In genomic region chr4:115047750-115048149, GRCm38 (mm10) we compare ENCODE assay signal across 8 mouse cellular contexts. TPM values are rescaled to one million over a fixed set of nuclear protein-coding genes. Genes with fewer than 3 reads are reported as not detected.
DNase-seq lines count a peak whose midpoint lies in the region; ATAC-seq and TF ChIP-seq lines count a peak whose summit lies in the region.
"Had no signal": no experiment of that assay in that cellular context is flagged by ENCODE, and none has a peak within 500 bp of the region (broad histone marks: within the 10 kb centered on the region; RNA-seq: fewer than 3 reads in every experiment).

No protein-coding gene starts in this region.

- peak; percentile 63 for TF ChIP-seq CTCF in brain, embryonic 14.5 days (IDR thresholded peaks at IDR 0.05; ENCODE audit: borderline replicate concordance, extremely low read depth, insufficient read depth, insufficient read length)
- peak; percentile 60 for TF ChIP-seq CTCF in midbrain, postnatal 0 days (IDR thresholded peaks at IDR 0.05)
- TF ChIP-seq CTCF in thymus, adult 2 months (IDR thresholded peaks at IDR 0.05; ENCODE audit: borderline replicate concordance, control insufficient read depth, extremely low read depth, insufficient read depth, low read length, poor library complexity): peak; percentile 38; the same call in 1 of the 2 replicates

- 4% methylated on average over 5 of the region's 5 CpGs for WGBS in heart, embryonic 12.5 days
- 2% methylated on average over 5 of the region's 5 CpGs for WGBS in midbrain, postnatal 0 days
- WGBS in thymus, adult 2 months: 3% methylated on average over 5 of the region's 5 CpGs

- peak overlapping the region; percentile 43 for H3K4me2 ChIP-seq in heart, embryonic 12.5 days
- H3K4me2 ChIP-seq in midbrain, postnatal 0 days (ENCODE audit: low read depth, low read length, poor library complexity, severe bottlenecking): no peak overlapping the region
- H3K4me2 ChIP-seq: neural tube, embryonic 12.5 days had no signal

- intact Hi-C loops in left cerebral cortex, postnatal 4 days (cut with DNase I): no loop called here

- H3K36me3 ChIP-seq in heart, embryonic 12.5 days: peaks cover 5% of the 10 kb centered on the region; the same call in 1 of the 2 replicates
- H3K36me3 ChIP-seq in midbrain, postnatal 0 days (ENCODE audit: insufficient read depth, low read length): no peaks in the 10 kb centered on the region
- no peaks in the 10 kb centered on the region; the same call in 1 of the 2 replicates for H3K36me3 ChIP-seq in thymus, adult 2 months (ENCODE audit: control insufficient read depth, insufficient read depth, low read length)

- peaks cover 41% of the 10 kb centered on the region for H3K27me3 ChIP-seq in heart, embryonic 12.5 days (replicated peaks)
- H3K27me3 ChIP-seq in midbrain, postnatal 0 days (ENCODE audit: insufficient read depth, low read length): peaks cover 19% of the 10 kb centered on the region
- H3K27me3 ChIP-seq in thymus, adult 2 months (ENCODE audit: control insufficient read depth, insufficient read depth, low read length): peaks cover 9% of the 10 kb centered on the region; the same call in 1 of the 2 replicates

- peak; percentile 72 to 76 for DNase-seq in B cell, adult 2 months
- peak; percentile 55 to 76 for DNase-seq in CD8-positive naive resting alpha-beta T cell, adult 2 months (ENCODE audit: low read depth in 2 of 2, low spot score in 2 of 2)
- DNase-seq in brain, embryonic 14.5 days (ENCODE audit: low read depth): peak; percentile 43
- DNase-seq in left cerebral cortex, postnatal 4 days: peak; percentile 55
- DNase-seq in midbrain, postnatal 0 days (ENCODE audit: low spot score): peak; percentile 26
- peak; percentile 69 for DNase-seq in thymus, adult 2 months

- peak; percentile 48 for ATAC-seq in heart, embryonic 12.5 days (ENCODE audit: insufficient number of reproducible peaks, low FRiP score)
- no peak for ATAC-seq in midbrain, postnatal 0 days (ENCODE audit: low FRiP score)

- peaks cover 17% of the 10 kb centered on the region; the same call in 1 of the 2 replicates for H3K4me1 ChIP-seq in heart, embryonic 12.5 days (replicated peaks)
- 0 out of 2 replicates have a peak, but pooled peaks cover 2% of the 10 kb centered on the region for H3K4me1 ChIP-seq in midbrain, postnatal 0 days (ENCODE audit: insufficient read depth, low read length)
- no peaks in the 10 kb centered on the region; the same call in 1 of the 2 replicates for H3K4me1 ChIP-seq in thymus, adult 2 months (replicated peaks; ENCODE audit: control insufficient read depth, insufficient read depth, low read length)

- no peak overlapping the region for H3K4me3 ChIP-seq in heart, embryonic 12.5 days
- H3K4me3 ChIP-seq in midbrain, postnatal 0 days (ENCODE audit: low read depth, low read length): no peak overlapping the region
- no peak overlapping the region for H3K4me3 ChIP-seq in thymus, adult 2 months (ENCODE audit: control insufficient read depth, insufficient read depth, low read length)
- H3K4me3 ChIP-seq: neural tube, embryonic 12.5 days had no signal

- peak overlapping the region; percentile 22; the same call in 1 of the 2 replicates for H3K27ac ChIP-seq in heart, embryonic 12.5 days (ENCODE audit: poor library complexity, severe bottlenecking)
- H3K27ac ChIP-seq in midbrain, postnatal 0 days (ENCODE audit: low read depth, low read length): no peak overlapping the region
- no peak overlapping the region for H3K27ac ChIP-seq in thymus, adult 2 months (ENCODE audit: control insufficient read depth, insufficient read depth, low read length)
- H3K27ac ChIP-seq: neural tube, embryonic 12.5 days had no signal

- H3K9me3 ChIP-seq in heart, embryonic 12.5 days (replicated peaks): no peaks in the 10 kb centered on the region
- H3K9me3 ChIP-seq in midbrain, postnatal 0 days (ENCODE audit: low read length): no peaks in the 10 kb centered on the region
- H3K9me3 ChIP-seq: neural tube, embryonic 12.5 days had no signal

- no peak overlapping the region for H3K9ac ChIP-seq in heart, embryonic 12.5 days
- no peak overlapping the region for H3K9ac ChIP-seq in midbrain, postnatal 0 days (replicated peaks; ENCODE audit: low read length, poor library complexity, severe bottlenecking)
- H3K9ac ChIP-seq: neural tube, embryonic 12.5 days had no signal

- no peak for TF ChIP-seq POLR2A in brain, embryonic 14.5 days (IDR thresholded peaks at IDR 0.05; ENCODE audit: borderline replicate concordance, extremely low read depth, insufficient read depth, insufficient read length, poor library complexity, severe bottlenecking)
- TF ChIP-seq POLR2A in thymus, adult 2 months (IDR thresholded peaks at IDR 0.05; ENCODE audit: control insufficient read depth, extremely low read depth, insufficient read depth, low read length, poor library complexity): no peak

RNA-seq across cellular contexts. Expression of gene Tal1, which starts 8.5 kb away (rescaled TPM):
- 20.7 and 29.7 TPM in 2 replicates for polyA plus RNA-seq in brain, embryonic 14.5 days (2012; rRNA removed)
- 6.9 and 8.3 TPM in 2 replicates for polyA plus RNA-seq in heart, embryonic 12.5 days (2016; fragmentation: Nextera tagmentation; extraction: Ambion mirVana)
- 1 to 10 TPM; 2.1 to 2.4 TPM for total RNA-seq in left cerebral cortex, postnatal 4 days (2021)
- total RNA-seq in midbrain, postnatal 0 days (2014; rRNA removed): 64.8 and 73.5 TPM in 2 replicates
- 6.6 and 6.8 TPM in 2 replicates for polyA plus RNA-seq in midbrain, postnatal 0 days (2015; fragmentation: Nextera tagmentation; extraction: Ambion mirVana)
- polyA plus RNA-seq in thymus, adult 2 months (2012; rRNA removed): 0.89 and 0.94 TPM in 2 replicates

RNA-seq across cellular contexts. Expression of gene Pdzk1ip1, which starts 40.8 kb away (rescaled TPM):
- 3.4 and 3.9 TPM in 2 replicates for polyA plus RNA-seq in brain, embryonic 14.5 days (2012; rRNA removed)
- 38.8 and 39.2 TPM in 2 replicates for polyA plus RNA-seq in heart, embryonic 12.5 days (2016; fragmentation: Nextera tagmentation; extraction: Ambion mirVana)
- total RNA-seq in left cerebral cortex, postnatal 4 days (2021): under 1 TPM; 0.84 to 0.95 TPM
- 1.3 and 1.9 TPM in 2 replicates for total RNA-seq in midbrain, postnatal 0 days (2014; rRNA removed)
- 3.0 and 3.7 TPM in 2 replicates for polyA plus RNA-seq in midbrain, postnatal 0 days (2015; fragmentation: Nextera tagmentation; extraction: Ambion mirVana)
- polyA plus RNA-seq in thymus, adult 2 months (2012; rRNA removed): 14.7 and 15.2 TPM in 2 replicates

RNA-seq across cellular contexts. Expression of gene Stil, which starts 47.8 kb away (rescaled TPM):
- 6.4 and 9.9 TPM in 2 replicates for polyA plus RNA-seq in brain, embryonic 14.5 days (2012; rRNA removed)
- 13.5 and 13.7 TPM in 2 replicates for polyA plus RNA-seq in heart, embryonic 12.5 days (2016; fragmentation: Nextera tagmentation; extraction: Ambion mirVana)
- total RNA-seq in left cerebral cortex, postnatal 4 days (2021): 1 to 10 TPM; 2.9 to 3.1 TPM
- 1.9 and 2.6 TPM in 2 replicates for total RNA-seq in midbrain, postnatal 0 days (2014; rRNA removed)
- 1.4 and 1.8 TPM in 2 replicates for polyA plus RNA-seq in midbrain, postnatal 0 days (2015; fragmentation: Nextera tagmentation; extraction: Ambion mirVana)
- 8.1 and 10.7 TPM in 2 replicates for polyA plus RNA-seq in thymus, adult 2 months (2012; rRNA removed)
